Mouse (Mus musculus): Measurements from ENCODE around the gene Fam50b. TPM values are rescaled to one million over a fixed set of nuclear protein-coding genes. Genes with fewer than 3 reads are reported as not detected.

Gene Fam50b
- polyA plus RNA-seq, 1 experiment from 2014 or later, result not detected

Other genes starting within 250 kb of the Fam50b start
- 19.1 and 19.9 TPM in 2 replicates for gene Pxdc1, start 81.4 kb upstream of the Fam50b start, polyA plus RNA-seq (2015; fragmentation: Nextera tagmentation; extraction: Ambion mirVana)
- gene Prpf4b, start 140.5 kb downstream of the Fam50b start, polyA plus RNA-seq (2015; fragmentation: Nextera tagmentation; extraction: Ambion mirVana), result 37.7 and 45.8 TPM in 2 replicates
- 1.4 and 2.3 TPM in 2 replicates for gene Fam217a, start 189.5 kb downstream of the Fam50b start, polyA plus RNA-seq (2015; fragmentation: Nextera tagmentation; extraction: Ambion mirVana)
- gene 4933417A18Rik, start 189.6 kb downstream of the Fam50b start, polyA plus RNA-seq (2015; fragmentation: Nextera tagmentation; extraction: Ambion mirVana), result not detected in 2 replicates
- 0.30 and 0.75 TPM in 2 replicates for gene Eci3, start 229.0 kb downstream of the Fam50b start, polyA plus RNA-seq (2015; fragmentation: Nextera tagmentation; extraction: Ambion mirVana)